Mouse (Mus musculus) bone marrow macrophage, adult 2 months (primary cell): ENCODE results near the gene Syt2.

Experiments used
- CTCF ChIP-seq: IDR thresholded peaks from 2 replicates; pipeline ENCODE4 v1.5.1; 2012; ENCODE audit warnings: low read depth, mild to moderate bottlenecking, low read length, moderate library complexity
- POLR2A ChIP-seq: IDR thresholded peaks from 2 replicates; pipeline ENCODE4 v1.6.1; 2012; ENCODE audit warnings: mild to moderate bottlenecking, low read depth, low read length, borderline replicate concordance

DNA sequence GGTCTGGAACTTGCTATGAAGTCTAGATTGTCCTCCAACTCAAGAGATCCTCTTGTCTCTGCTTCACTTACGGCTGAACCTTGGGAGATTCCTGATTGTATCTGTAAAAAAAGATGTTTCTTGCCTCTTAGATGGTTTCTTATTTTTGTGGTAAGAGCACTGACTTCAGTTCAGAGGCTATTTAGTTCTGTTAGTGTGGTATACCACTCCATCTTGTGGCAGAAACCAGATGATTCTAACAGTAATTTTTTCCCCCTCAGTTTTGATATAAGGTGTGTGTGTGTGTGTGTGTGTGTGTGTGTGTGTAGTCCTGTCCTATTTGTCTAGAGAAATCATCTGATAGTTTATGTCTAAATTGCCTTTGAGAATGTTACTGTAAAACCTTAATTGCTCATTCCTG lies 39.2 kb upstream of the Syt2 start:
- no peak for TF ChIP-seq POLR2A
- no peak for TF ChIP-seq CTCF
